Mouse (Mus musculus) kidney, embryonic 15.5 days (tissue): ENCODE results near the gene Hsd3b5. TPM values are rescaled to one million over a fixed set of nuclear protein-coding genes. Genes with fewer than 3 reads are reported as not detected.

Source experiments
- polyA plus RNA-seq: library from polyadenylated mRNA; unstranded; fragments of >200 nt; fragmentation: Nextera tagmentation; extraction: Ambion mirVana; gene quantifications from 2 replicates; pipeline ENCODE4 v1.2.1, GENCODE M21; 2015

Hsd3b5 gene
- polyA plus RNA-seq, 1 experiment from 2014 or later = not detected

Other genes starting within 250 kb of the Hsd3b5 start
- 14.4 and 16.6 TPM in 2 replicates for gene Zfp697, start 247.8 kb downstream of the Hsd3b5 start, polyA plus RNA-seq
- 25.8 and 26.4 TPM in 2 replicates for gene Gm4450, start 173.1 kb downstream of the Hsd3b5 start, polyA plus RNA-seq
- 30.2 and 36.1 TPM in 2 replicates for gene Hsd3b4, start 119.7 kb downstream of the Hsd3b5 start, polyA plus RNA-seq
- gene Gm10681, start 41.4 kb downstream of the Hsd3b5 start, polyA plus RNA-seq = 49.8 and 57.4 TPM in 2 replicates
- gene Hsd3b2, start 94.3 kb upstream of the Hsd3b5 start, polyA plus RNA-seq = 0.04 and 0.12 TPM in 2 replicates
- 0.66 and 0.87 TPM in 2 replicates for gene Hsd3b3, start 132.9 kb upstream of the Hsd3b5 start, polyA plus RNA-seq
- gene Hsd3b6, start 184.2 kb upstream of the Hsd3b5 start, polyA plus RNA-seq = 1.8 and 2.6 TPM in 2 replicates
- 13.6 and 41.4 TPM in 2 replicates for gene Hsd3b1, start 229.5 kb upstream of the Hsd3b5 start, polyA plus RNA-seq